Mouse (Mus musculus): ENCODE measurements around the gene Spef1. TPM values are rescaled to one million over a fixed set of nuclear protein-coding genes. Genes with fewer than 3 reads are reported as not detected.

Spef1 gene
- polyA plus RNA-seq, 1 experiment = not detected

- no peaks in the 10 kb centered on the region for H3K4me1 ChIP-seq (ENCODE audit: control insufficient read depth, insufficient read depth, low read length)
- 83% methylated on average over 11 of the region's 11 CpGs for WGBS
- no peak overlapping the region for H3K27ac ChIP-seq (ENCODE audit: insufficient read depth, low read depth, low read length)
- TF ChIP-seq CTCF (IDR thresholded peaks at IDR 0.05; ENCODE audit: insufficient read depth, low read depth, low read length) = no peak
- TF ChIP-seq POLR2A (IDR thresholded peaks at IDR 0.05; ENCODE audit: insufficient read depth, low read depth, low read length) = no peak
- no peak overlapping the region for H3K4me3 ChIP-seq (ENCODE audit: insufficient read depth, low read depth, low read length)
Measured at GRCm38 (mm10) chr2:131135521-131136139, 51.5 kb downstream of the Spef1 start.

- no peak for TF ChIP-seq POLR2A (IDR thresholded peaks at IDR 0.05; ENCODE audit: insufficient read depth, low read depth, low read length)
- TF ChIP-seq CTCF (IDR thresholded peaks at IDR 0.05; ENCODE audit: insufficient read depth, low read depth, low read length) = no peak
- WGBS = 85% methylated on average over 8 of the region's 8 CpGs
- no peak overlapping the region for H3K27ac ChIP-seq (ENCODE audit: insufficient read depth, low read depth, low read length)
- H3K4me1 ChIP-seq (ENCODE audit: control insufficient read depth, insufficient read depth, low read length) = no peaks in the 10 kb centered on the region
- H3K4me3 ChIP-seq (ENCODE audit: insufficient read depth, low read depth, low read length) = no peak overlapping the region
Measured at GRCm38 (mm10) chr2:131134826-131135400, 52.2 kb downstream of the Spef1 start.

GRCm38 (mm10) chr2:131134381-131134780 is 52.7 kb downstream of the Spef1 start:
- H3K4me3 ChIP-seq (ENCODE audit: insufficient read depth, low read depth, low read length) = no peak overlapping the region
- H3K27ac ChIP-seq (ENCODE audit: insufficient read depth, low read depth, low read length) = no peak overlapping the region
- no peaks in the 10 kb centered on the region for H3K4me1 ChIP-seq (ENCODE audit: control insufficient read depth, insufficient read depth, low read length)
- WGBS = 64% methylated on average over 1 of the region's 1 CpGs
- TF ChIP-seq POLR2A (IDR thresholded peaks at IDR 0.05; ENCODE audit: insufficient read depth, low read depth, low read length) = no peak
- TF ChIP-seq CTCF (IDR thresholded peaks at IDR 0.05; ENCODE audit: insufficient read depth, low read depth, low read length) = no peak

GRCm38 (mm10) chr2:131132930-131133547 is 54.0 kb downstream of the Spef1 start, which contains the start of gene Gm11037:
Gm11037 (plus strand) TSS chr2:131133497.
- Histone ChIP-seq H3K27ac (ENCODE audit: insufficient read depth, low read depth, low read length) (no peak within 1 kb of the TSS), H3K4me1 (ENCODE audit: control insufficient read depth, insufficient read depth, low read length) (no peaks in the 10 kb centered on the region), H3K4me3 (ENCODE audit: insufficient read depth, low read depth, low read length) (no peak within 1 kb of the TSS)
- WGBS = 88% methylated on average over 9 of the region's 9 CpGs
- no peak for TF ChIP-seq POLR2A (IDR thresholded peaks at IDR 0.05; ENCODE audit: insufficient read depth, low read depth, low read length)
- no peak for TF ChIP-seq CTCF (IDR thresholded peaks at IDR 0.05; ENCODE audit: insufficient read depth, low read depth, low read length)

- TF ChIP-seq CTCF (IDR thresholded peaks at IDR 0.05; ENCODE audit: insufficient read depth, low read depth, low read length) = no peak
- no peak for TF ChIP-seq POLR2A (IDR thresholded peaks at IDR 0.05; ENCODE audit: insufficient read depth, low read depth, low read length)
- peaks cover 4% of the 10 kb centered on the region for H3K4me1 ChIP-seq (ENCODE audit: control insufficient read depth, insufficient read depth, low read length)
- no peak overlapping the region for H3K4me3 ChIP-seq (ENCODE audit: insufficient read depth, low read depth, low read length)
- WGBS = 86% methylated on average over 10 of the region's 10 CpGs
- H3K27ac ChIP-seq (ENCODE audit: insufficient read depth, low read depth, low read length) = no peak overlapping the region
Measured at GRCm38 (mm10) chr2:131132111-131132888, 54.8 kb downstream of the Spef1 start.

GRCm38 (mm10) chr2:131130849-131131248 is 56.2 kb downstream of the Spef1 start:
- no peak overlapping the region for H3K27ac ChIP-seq (ENCODE audit: insufficient read depth, low read depth, low read length)
- 91% methylated on average over 2 of the region's 2 CpGs for WGBS
- TF ChIP-seq POLR2A (IDR thresholded peaks at IDR 0.05; ENCODE audit: insufficient read depth, low read depth, low read length) (no peak), CTCF (IDR thresholded peaks at IDR 0.05; ENCODE audit: insufficient read depth, low read depth, low read length) (no peak)
- H3K4me1 ChIP-seq (ENCODE audit: control insufficient read depth, insufficient read depth, low read length) = peaks cover 13% of the 10 kb centered on the region
- no peak overlapping the region for H3K4me3 ChIP-seq (ENCODE audit: insufficient read depth, low read depth, low read length)

GRCm38 (mm10) chr2:131129836-131130235 is 57.2 kb downstream of the Spef1 start:
- H3K27ac ChIP-seq (ENCODE audit: insufficient read depth, low read depth, low read length) = no peak overlapping the region
- WGBS = 89% methylated on average over 5 of the region's 5 CpGs
- H3K4me1 ChIP-seq (ENCODE audit: control insufficient read depth, insufficient read depth, low read length) = peaks cover 13% of the 10 kb centered on the region
- no peak overlapping the region for H3K4me3 ChIP-seq (ENCODE audit: insufficient read depth, low read depth, low read length)
- TF ChIP-seq POLR2A (IDR thresholded peaks at IDR 0.05; ENCODE audit: insufficient read depth, low read depth, low read length) = no peak
- no peak for TF ChIP-seq CTCF (IDR thresholded peaks at IDR 0.05; ENCODE audit: insufficient read depth, low read depth, low read length)

- peaks cover 13% of the 10 kb centered on the region for H3K4me1 ChIP-seq (ENCODE audit: control insufficient read depth, insufficient read depth, low read length)
- no peak for TF ChIP-seq POLR2A (IDR thresholded peaks at IDR 0.05; ENCODE audit: insufficient read depth, low read depth, low read length)
- no peak for TF ChIP-seq CTCF (IDR thresholded peaks at IDR 0.05; ENCODE audit: insufficient read depth, low read depth, low read length)
- H3K27ac ChIP-seq (ENCODE audit: insufficient read depth, low read depth, low read length) = no peak overlapping the region
- H3K4me3 ChIP-seq (ENCODE audit: insufficient read depth, low read depth, low read length) = no peak overlapping the region
- 81% methylated on average over 3 of the region's 3 CpGs for WGBS
Measured at GRCm38 (mm10) chr2:131128636-131129157, 58.4 kb downstream of the Spef1 start.

Measured in olfactory bulb, adult 2 months (tissue).